Mouse (Mus musculus) heart, embryonic 14.5 days (tissue): Measurements from ENCODE around the gene Phex. TPM values are rescaled to one million over a fixed set of nuclear protein-coding genes. Genes with fewer than 3 reads are reported as not detected.

Experiments used
- ATAC-seq: fragments of 200-750 bp; cut with Nextera tagmentation; 2 replicates; pipeline ENCODE4 v1.8.0; 2017; ENCODE audit warnings: low read depth, moderate TSS enrichment; ENCODE audit not compliant: insufficient number of reproducible peaks, insufficient read depth, low FRiP score
- H3K27ac ChIP-seq, 2 experiments: fragments of 200-500 bp in 1 of 2; fragments of 300-500 bp in 1 of 2; sonication (generic) in 1 of 2; replicated peaks in 1 of 2; 2 replicates each; pipeline ENCODE4 v1.5.1; 2012 to 2014; ENCODE audit warnings: low read depth in 2 of 2, low read length in 2 of 2, control low read depth in 1 of 2, mild to moderate bottlenecking in 1 of 2, mixed read lengths in 1 of 2; ENCODE audit not compliant: control insufficient read depth in 1 of 2, insufficient read depth in 1 of 2
- H3K27me3 ChIP-seq: fragments of 300-500 bp; sonication (generic); 2 replicates; pipeline ENCODE4 v1.6.1; 2014; ENCODE audit warnings: mild to moderate bottlenecking, low read length, control low read depth; ENCODE audit not compliant: control insufficient read depth, insufficient read depth
- H3K36me3 ChIP-seq: fragments of 300-500 bp; sonication (generic); 2 replicates; pipeline ENCODE4 v1.6.1; 2014; ENCODE audit warnings: mild to moderate bottlenecking, control low read depth, low read length, mixed read lengths; ENCODE audit not compliant: control insufficient read depth, insufficient read depth
- H3K4me1 ChIP-seq, 2 experiments: fragments of 200-500 bp in 1 of 2; fragments of 300-500 bp in 1 of 2; sonication (generic) in 1 of 2; 2 replicates each; pipeline ENCODE4 v1.6.1; 2012 to 2014; ENCODE audit warnings: low read length in 2 of 2, control low read depth in 1 of 2, mixed read lengths in 1 of 2; ENCODE audit not compliant: control insufficient read depth in 2 of 2, insufficient read depth in 2 of 2
- H3K4me2 ChIP-seq: fragments of 300-500 bp; sonication (generic); 2 replicates; pipeline ENCODE4 v1.6.1; 2014; ENCODE audit warnings: mild to moderate bottlenecking, low read length
- H3K4me3 ChIP-seq, 2 experiments: fragments of 200-500 bp in 1 of 2; fragments of 300-500 bp in 1 of 2; sonication (generic) in 1 of 2; 2 replicates each; pipeline ENCODE4 v1.5.1; 2012 to 2014; ENCODE audit warnings: low read length in 2 of 2, mild to moderate bottlenecking in 2 of 2, control low read depth in 1 of 2, low read depth in 1 of 2, moderate library complexity in 1 of 2; ENCODE audit not compliant: control insufficient read depth in 1 of 2, insufficient read depth in 1 of 2
- H3K9ac ChIP-seq: fragments of 300-500 bp; sonication (generic); 2 replicates; pipeline ENCODE4 v1.6.1; 2014; ENCODE audit warnings: mild to moderate bottlenecking, low read length
- H3K9me3 ChIP-seq: fragments of 300-500 bp; sonication (generic); 2 replicates; pipeline ENCODE4 v1.6.1; 2016; ENCODE audit warnings: low read length, control low read depth; ENCODE audit not compliant: control insufficient read depth
- WGBS: fragments of 180-500 bp; shearing (Covaris S2); extraction: QIAGEN DNeasy Blood & Tissue Kit; methylation state at CpG from one replicate; pipeline ENCODE4 v1.1.7; 2014; 5-methylcytosine and 5-hydroxymethylcytosine counted together
- polyA plus RNA-seq: library from polyadenylated mRNA; unstranded; fragments of >200 nt; fragmentation: Nextera tagmentation; extraction: Ambion mirVana; gene quantifications from 2 replicates; pipeline ENCODE4 v1.2.1, GENCODE M21; 2014

The Phex gene
- polyA plus RNA-seq, 1 experiment from 2014 or later: 0.26 TPM

DNA sequence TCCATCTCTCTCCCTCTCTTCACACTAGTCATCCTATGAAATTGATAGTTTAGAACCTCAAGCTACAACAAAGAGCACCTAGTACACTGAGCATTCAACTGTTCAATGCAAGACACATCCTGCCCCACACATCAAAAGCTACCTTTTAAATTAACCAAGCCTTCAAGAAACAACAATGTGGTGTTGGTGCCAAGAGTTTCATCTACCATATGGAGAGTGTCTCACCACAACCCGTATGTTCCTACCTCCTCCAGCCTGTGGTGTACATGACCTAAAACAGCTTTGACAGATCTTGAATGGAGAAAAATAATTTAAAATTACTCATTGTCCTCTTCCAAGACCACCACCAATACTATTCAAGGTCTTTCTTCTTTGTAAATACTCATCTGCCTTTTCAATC, 106.9 kb downstream of the Phex start:
- Histone ChIP-seq H3K4me1 (no peaks in the 10 kb centered on the region), H3K4me2 (no peak overlapping the region), H3K9me3 (no peaks in the 10 kb centered on the region), H3K27ac (no peak overlapping the region), H3K36me3 (no peaks in the 10 kb centered on the region), H3K4me3 (no peak overlapping the region), H3K27me3 (no peaks in the 10 kb centered on the region), H3K9ac (no peak overlapping the region)
- 76% methylated on average over 1 of the region's 1 CpGs for WGBS
- no peak for ATAC-seq

- Histone ChIP-seq H3K9me3 (no peaks in the 10 kb centered on the region), H3K4me2 (no peak overlapping the region), H3K9ac (no peak overlapping the region), H3K4me1 (no peaks in the 10 kb centered on the region), H3K4me3 (no peak overlapping the region), H3K27me3 (no peaks in the 10 kb centered on the region), H3K27ac (no peak overlapping the region), H3K36me3 (no peaks in the 10 kb centered on the region)
- no peak for ATAC-seq
- 8% methylated on average over 3 of the region's 3 CpGs for WGBS
Measured at GRCm38 (mm10) chrX:157307411-157307810, 107.7 kb downstream of the Phex start.

GRCm38 (mm10) chrX:157306796-157307405, 108.2 kb downstream of the Phex start:
- Histone ChIP-seq H3K9ac (no peak overlapping the region), H3K27ac (no peak overlapping the region), H3K9me3 (no peaks in the 10 kb centered on the region), H3K4me1 (no peaks in the 10 kb centered on the region), H3K4me2 (no peak overlapping the region), H3K4me3 (no peak overlapping the region), H3K36me3 (no peaks in the 10 kb centered on the region), H3K27me3 (no peaks in the 10 kb centered on the region)
- ATAC-seq: no peak
- WGBS: 53% methylated on average over 4 of the region's 4 CpGs

DNA sequence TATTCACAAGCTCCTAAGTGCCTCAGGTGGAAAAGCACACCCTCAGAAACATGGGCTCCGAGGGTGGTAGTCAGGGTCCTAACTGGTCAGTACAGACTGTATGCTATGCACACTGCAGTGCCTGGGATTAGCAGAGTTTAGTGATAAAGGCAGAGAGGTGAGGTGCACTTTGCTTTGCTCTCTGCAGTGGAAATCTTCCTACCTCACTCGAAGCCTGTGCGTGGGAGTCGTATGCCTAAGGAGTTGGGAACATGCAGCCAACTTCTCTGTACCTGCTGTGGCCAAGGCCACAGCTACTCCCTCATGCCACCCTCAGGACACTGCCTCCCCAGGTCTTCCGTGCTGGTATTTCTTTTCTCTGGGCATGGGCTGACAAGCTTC, 109.3 kb downstream of the Phex start:
- Histone ChIP-seq H3K36me3 (no peaks in the 10 kb centered on the region), H3K27me3 (no peaks in the 10 kb centered on the region), H3K9ac (no peak overlapping the region), H3K9me3 (no peaks in the 10 kb centered on the region), H3K4me2 (no peak overlapping the region), H3K4me3 (no peak overlapping the region), H3K4me1 (no peaks in the 10 kb centered on the region), H3K27ac (no peak overlapping the region)
- ATAC-seq: no peak
- 67% methylated on average over 5 of the region's 5 CpGs for WGBS

GRCm38 (mm10) chrX:157305193-157305851, 109.8 kb downstream of the Phex start:
- Histone ChIP-seq H3K9me3 (no peaks in the 10 kb centered on the region), H3K27ac (no peak overlapping the region), H3K36me3 (no peaks in the 10 kb centered on the region), H3K4me2 (no peak overlapping the region), H3K27me3 (no peaks in the 10 kb centered on the region), H3K4me1 (no peaks in the 10 kb centered on the region), H3K4me3 (no peak overlapping the region), H3K9ac (no peak overlapping the region)
- no peak for ATAC-seq
- WGBS: 34% methylated on average over 6 of the region's 6 CpGs

DNA sequence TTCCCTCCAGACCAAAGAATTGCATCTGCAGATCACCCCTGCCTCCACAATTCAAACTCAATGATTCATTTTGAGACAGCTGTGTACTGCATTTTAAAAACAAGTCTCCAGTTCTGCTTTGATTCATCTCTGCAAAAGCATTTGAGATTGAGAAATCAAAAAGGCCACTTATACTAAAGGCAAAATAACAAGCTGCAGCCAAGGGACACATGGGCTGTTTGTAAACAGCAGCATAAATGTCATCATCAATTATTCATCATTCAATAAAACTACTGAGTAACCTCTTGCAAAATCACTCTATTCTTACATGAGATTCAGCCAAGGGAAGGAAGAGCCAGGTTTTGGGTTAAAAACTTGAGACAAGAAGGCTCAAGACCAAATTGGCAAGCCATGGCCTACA, 122.7 kb downstream of the Phex start:
- Histone ChIP-seq H3K4me2 (no peak overlapping the region), H3K9ac (no peak overlapping the region), H3K36me3 (no peaks in the 10 kb centered on the region), H3K9me3 (no peaks in the 10 kb centered on the region), H3K27ac (no peak overlapping the region), H3K27me3 (no peaks in the 10 kb centered on the region), H3K4me1 (no peaks in the 10 kb centered on the region), H3K4me3 (no peak overlapping the region)
- ATAC-seq: no peak

GRCm38 (mm10) chrX:157276581-157276980, 138.5 kb downstream of the Phex start:
- no peak for ATAC-seq
- no peak overlapping the region for H3K27ac ChIP-seq
- H3K4me3 ChIP-seq: no peak overlapping the region
- no peaks in the 10 kb centered on the region for H3K9me3 ChIP-seq
- 67% methylated on average over 1 of the region's 1 CpGs for WGBS
- no peak overlapping the region for H3K4me2 ChIP-seq
- H3K27me3 ChIP-seq: no peaks in the 10 kb centered on the region
- H3K9ac ChIP-seq: no peak overlapping the region
- H3K4me1 ChIP-seq: no peaks in the 10 kb centered on the region
- no peaks in the 10 kb centered on the region for H3K36me3 ChIP-seq

DNA sequence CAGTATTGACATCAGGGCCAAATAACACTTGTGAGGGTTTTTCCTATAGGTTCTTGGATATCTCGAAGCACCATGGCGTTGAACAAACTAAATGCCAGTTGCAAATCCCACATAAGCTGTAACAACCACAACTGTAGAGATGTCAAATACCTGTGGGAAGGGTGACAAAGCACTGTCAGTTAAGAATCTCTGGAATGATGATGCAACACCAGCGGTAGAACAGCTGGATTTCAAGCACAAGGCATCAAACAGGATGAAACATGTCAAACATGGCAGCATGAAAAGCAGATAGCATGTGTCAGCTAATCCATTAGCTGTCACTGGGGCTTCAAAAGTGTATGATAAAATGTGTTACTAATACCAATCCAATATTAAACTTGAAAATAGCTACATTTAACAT, 141.8 kb downstream of the Phex start:
- Histone ChIP-seq H3K27me3 (no peaks in the 10 kb centered on the region), H3K36me3 (no peaks in the 10 kb centered on the region), H3K9ac (no peak overlapping the region), H3K4me3 (no peak overlapping the region), H3K9me3 (no peaks in the 10 kb centered on the region), H3K4me1 (no peaks in the 10 kb centered on the region), H3K27ac (no peak overlapping the region), H3K4me2 (no peak overlapping the region)
- WGBS: 68% methylated on average over 3 of the region's 3 CpGs
- no peak for ATAC-seq
